Mouse (Mus musculus): ENCODE data around the gene Tmtc4. TPM values are rescaled to one million over a fixed set of nuclear protein-coding genes. Genes with fewer than 3 reads are reported as not detected.

The Tmtc4 gene
- polyA plus RNA-seq, 1 experiment from 2014 or later: 50.3 TPM

- WGBS: 94% methylated on average over 7 of the region's 7 CpGs
- H3K27me3 ChIP-seq (ENCODE audit: control insufficient read depth, insufficient read depth, low read length): no peaks in the 10 kb centered on the region
These were observed 97.9 kb downstream of the Tmtc4 start for GRCm38 (mm10) chr14:122885893-122886292.

GRCm38 (mm10) chr14:122883821-122884584 is 99.8 kb downstream of the Tmtc4 start:
- ATAC-seq (ENCODE audit: insufficient read depth, low FRiP score, low TSS enrichment) (peak; percentile 45), DNase-seq (ENCODE audit: low spot score) (peak; percentile 48)
- Histone ChIP-seq H3K9me3 (ENCODE audit: control insufficient read depth, low read length) (no peaks in the 10 kb centered on the region), H3K4me2 (ENCODE audit: low read depth) (no peak overlapping the region), H3K4me1 (ENCODE audit: control insufficient read depth, insufficient read depth, low read length) (peaks cover 21% of the 10 kb centered on the region), H3K4me3 (ENCODE audit: low read depth, low read length) (no peak overlapping the region), H3K27ac (ENCODE audit: low read depth, low read length) (no peak overlapping the region), H3K27me3 (ENCODE audit: control insufficient read depth, insufficient read depth, low read length) (no peaks in the 10 kb centered on the region), H3K9ac (ENCODE audit: low read length) (no peak overlapping the region), H3K36me3 (ENCODE audit: control insufficient read depth, insufficient read depth, low read length) (no peaks in the 10 kb centered on the region)
- WGBS: 67% methylated on average over 10 of the region's 10 CpGs

More at GRCm38 (mm10) chr14:122885893-122886292, 97.9 kb downstream of the Tmtc4 start:
- Histone ChIP-seq H3K9me3 (ENCODE audit: control insufficient read depth, low read length) (no peaks in the 10 kb centered on the region), H3K4me2 (ENCODE audit: low read depth) (no peak overlapping the region), H3K9ac (ENCODE audit: low read length) (no peak overlapping the region), H3K36me3 (ENCODE audit: control insufficient read depth, insufficient read depth, low read length) (no peaks in the 10 kb centered on the region), H3K4me3 (ENCODE audit: low read depth, low read length) (no peak overlapping the region), H3K4me1 (ENCODE audit: control insufficient read depth, insufficient read depth, low read length) (peaks cover 21% of the 10 kb centered on the region), H3K27ac (ENCODE audit: low read depth, low read length) (no peak overlapping the region)
- DNase-seq (ENCODE audit: low spot score) (no peak), ATAC-seq (ENCODE audit: insufficient read depth, low FRiP score, low TSS enrichment) (no peak)

- peak; percentile 36; the same call in 1 of the 2 replicates for ATAC-seq (ENCODE audit: insufficient read depth, low FRiP score, low TSS enrichment)
- Histone ChIP-seq H3K36me3 (ENCODE audit: control insufficient read depth, insufficient read depth, low read length) (no peaks in the 10 kb centered on the region), H3K27ac (ENCODE audit: low read depth, low read length) (0 out of 2 replicates have a peak overlapping the region, but pooled peaks have one; percentile 34), H3K27me3 (ENCODE audit: control insufficient read depth, insufficient read depth, low read length) (no peaks in the 10 kb centered on the region), H3K4me3 (ENCODE audit: low read depth, low read length) (no peak overlapping the region), H3K9ac (ENCODE audit: low read length) (no peak overlapping the region), H3K4me1 (ENCODE audit: control insufficient read depth, insufficient read depth, low read length) (peaks cover 21% of the 10 kb centered on the region), H3K9me3 (ENCODE audit: control insufficient read depth, low read length) (no peaks in the 10 kb centered on the region), H3K4me2 (ENCODE audit: low read depth) (no peak overlapping the region)
- 73% methylated on average over 4 of the region's 4 CpGs for WGBS
- no peak for DNase-seq (ENCODE audit: low spot score)
These were observed 100.4 kb downstream of the Tmtc4 start for GRCm38 (mm10) chr14:122883410-122883806.

GRCm38 (mm10) chr14:122882795-122883409 is 100.9 kb downstream of the Tmtc4 start:
- H3K4me2 ChIP-seq (ENCODE audit: low read depth): no peak overlapping the region
- H3K27ac ChIP-seq (ENCODE audit: low read depth, low read length): 0 out of 2 replicates have a peak overlapping the region, but pooled peaks have one; percentile 34
- no peak overlapping the region for H3K9ac ChIP-seq (ENCODE audit: low read length)
- ATAC-seq (ENCODE audit: insufficient read depth, low FRiP score, low TSS enrichment): peak; percentile 46
- no peaks in the 10 kb centered on the region for H3K9me3 ChIP-seq (ENCODE audit: control insufficient read depth, low read length)
- H3K27me3 ChIP-seq (ENCODE audit: control insufficient read depth, insufficient read depth, low read length): no peaks in the 10 kb centered on the region
- H3K36me3 ChIP-seq (ENCODE audit: control insufficient read depth, insufficient read depth, low read length): no peaks in the 10 kb centered on the region
- no peak for DNase-seq (ENCODE audit: low spot score)
- peaks cover 21% of the 10 kb centered on the region for H3K4me1 ChIP-seq (ENCODE audit: control insufficient read depth, insufficient read depth, low read length)
- no peak overlapping the region for H3K4me3 ChIP-seq (ENCODE audit: low read depth, low read length)
- 65% methylated on average over 7 of the region's 7 CpGs for WGBS

GRCm38 (mm10) chr14:122882201-122882639 is 101.6 kb downstream of the Tmtc4 start:
- 62% methylated on average over 9 of the region's 9 CpGs for WGBS
- H3K4me1 ChIP-seq (ENCODE audit: control insufficient read depth, insufficient read depth, low read length): peaks cover 18% of the 10 kb centered on the region
- H3K4me2 ChIP-seq (ENCODE audit: low read depth): no peak overlapping the region
- no peaks in the 10 kb centered on the region for H3K36me3 ChIP-seq (ENCODE audit: control insufficient read depth, insufficient read depth, low read length)
- no peaks in the 10 kb centered on the region for H3K9me3 ChIP-seq (ENCODE audit: control insufficient read depth, low read length)
- H3K9ac ChIP-seq (ENCODE audit: low read length): no peak overlapping the region
- no peak overlapping the region for H3K4me3 ChIP-seq (ENCODE audit: low read depth, low read length)
- peak overlapping the region; percentile 36; the same call in 1 of the 2 replicates for H3K27ac ChIP-seq (ENCODE audit: low read depth, low read length)
- no peak for ATAC-seq (ENCODE audit: insufficient read depth, low FRiP score, low TSS enrichment)
- H3K27me3 ChIP-seq (ENCODE audit: control insufficient read depth, insufficient read depth, low read length): no peaks in the 10 kb centered on the region
- DNase-seq (ENCODE audit: low spot score): no peak

- 46% methylated on average over 2 of the region's 2 CpGs for WGBS
- Histone ChIP-seq H3K9ac (ENCODE audit: low read length) (no peak overlapping the region), H3K27me3 (ENCODE audit: control insufficient read depth, insufficient read depth, low read length) (no peaks in the 10 kb centered on the region), H3K27ac (ENCODE audit: low read depth, low read length) (peak overlapping the region; percentile 36; the same call in 1 of the 2 replicates), H3K9me3 (ENCODE audit: control insufficient read depth, low read length) (no peaks in the 10 kb centered on the region), H3K4me1 (ENCODE audit: control insufficient read depth, insufficient read depth, low read length) (peaks cover 18% of the 10 kb centered on the region), H3K4me2 (ENCODE audit: low read depth) (no peak overlapping the region), H3K4me3 (ENCODE audit: low read depth, low read length) (no peak overlapping the region), H3K36me3 (ENCODE audit: control insufficient read depth, insufficient read depth, low read length) (no peaks in the 10 kb centered on the region)
- no peak for DNase-seq (ENCODE audit: low spot score)
- no peak for ATAC-seq (ENCODE audit: insufficient read depth, low FRiP score, low TSS enrichment)
These were observed 102.1 kb downstream of the Tmtc4 start for GRCm38 (mm10) chr14:122881699-122882098.

- H3K4me3 ChIP-seq (ENCODE audit: low read depth, low read length): no peak overlapping the region
- ATAC-seq (ENCODE audit: insufficient read depth, low FRiP score, low TSS enrichment): no peak
These were observed 103.5 kb downstream of the Tmtc4 start for GRCm38 (mm10) chr14:122880291-122880690.

GRCm38 (mm10) chr14:122877787-122878186 is 106.0 kb downstream of the Tmtc4 start:
- Histone ChIP-seq H3K27ac (ENCODE audit: low read depth, low read length) (no peak overlapping the region), H3K4me2 (ENCODE audit: low read depth) (no peak overlapping the region), H3K27me3 (ENCODE audit: control insufficient read depth, insufficient read depth, low read length) (no peaks in the 10 kb centered on the region), H3K9me3 (ENCODE audit: control insufficient read depth, low read length) (no peaks in the 10 kb centered on the region), H3K4me3 (ENCODE audit: low read depth, low read length) (no peak overlapping the region), H3K4me1 (ENCODE audit: control insufficient read depth, insufficient read depth, low read length) (peaks cover 14% of the 10 kb centered on the region), H3K36me3 (ENCODE audit: control insufficient read depth, insufficient read depth, low read length) (no peaks in the 10 kb centered on the region), H3K9ac (ENCODE audit: low read length) (no peak overlapping the region)
- ATAC-seq (ENCODE audit: insufficient read depth, low FRiP score, low TSS enrichment) (no peak), DNase-seq (ENCODE audit: low spot score) (no peak)
- WGBS: 87% methylated on average over 3 of the region's 3 CpGs

More at GRCm38 (mm10) chr14:122880291-122880690, 103.5 kb downstream of the Tmtc4 start:
- no peak overlapping the region for H3K9ac ChIP-seq (ENCODE audit: low read length)
- DNase-seq (ENCODE audit: low spot score): no peak
- H3K4me1 ChIP-seq (ENCODE audit: control insufficient read depth, insufficient read depth, low read length): peaks cover 20% of the 10 kb centered on the region
- 62% methylated on average over 7 of the region's 7 CpGs for WGBS
- H3K4me2 ChIP-seq (ENCODE audit: low read depth): no peak overlapping the region
- H3K9me3 ChIP-seq (ENCODE audit: control insufficient read depth, low read length): no peaks in the 10 kb centered on the region
- no peaks in the 10 kb centered on the region for H3K36me3 ChIP-seq (ENCODE audit: control insufficient read depth, insufficient read depth, low read length)
- H3K27me3 ChIP-seq (ENCODE audit: control insufficient read depth, insufficient read depth, low read length): no peaks in the 10 kb centered on the region
- H3K27ac ChIP-seq (ENCODE audit: low read depth, low read length): no peak overlapping the region
